In the genomic region with DNA sequence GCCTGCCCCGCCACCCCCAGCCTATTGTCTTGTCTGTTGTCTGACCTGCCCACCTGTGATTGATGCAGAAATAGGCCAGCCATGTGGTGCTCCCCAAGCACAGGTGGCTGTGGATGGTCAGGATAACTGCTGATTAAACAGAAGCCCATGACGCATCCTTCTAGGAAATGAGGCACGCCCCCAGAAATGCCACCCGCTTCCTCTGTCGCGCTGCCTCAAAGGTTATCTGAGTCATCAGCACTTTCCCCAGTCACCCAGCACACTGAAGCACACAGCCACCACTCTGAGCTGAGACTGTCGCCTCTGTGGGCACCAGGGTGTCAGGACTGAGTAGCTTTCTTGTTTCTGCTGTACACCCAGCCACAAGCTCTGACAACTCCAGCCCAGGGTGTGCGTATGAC, we compare ENCODE assay signal across 8 mouse cellular contexts. TPM values are rescaled to one million over a fixed set of nuclear protein-coding genes. Genes with fewer than 3 reads are reported as not detected.
DNase-seq lines count a peak whose midpoint lies in the region; ATAC-seq and TF ChIP-seq lines count a peak whose summit lies in the region.

No protein-coding gene starts in this region.

- H3K9ac ChIP-seq in forebrain, postnatal 0 days = no peak overlapping the region
- 0 out of 2 replicates have a peak overlapping the region, but pooled peaks have one; percentile 12 for H3K9ac ChIP-seq in liver, embryonic 11.5 days (ENCODE audit: low read depth, low read length)

- H3K27me3 ChIP-seq in forebrain, embryonic 10.5 days (ENCODE audit: poor library complexity, severe bottlenecking) = no peaks in the 10 kb centered on the region
- H3K27me3 ChIP-seq in forebrain, postnatal 0 days (ENCODE audit: insufficient read depth, low read length) = no peaks in the 10 kb centered on the region
- no peaks in the 10 kb centered on the region for H3K27me3 ChIP-seq in liver, embryonic 11.5 days (replicated peaks; ENCODE audit: control insufficient read depth, insufficient read depth, low read length)

- H3K4me2 ChIP-seq in forebrain, postnatal 0 days (ENCODE audit: low read depth) = no peak overlapping the region
- H3K4me2 ChIP-seq in liver, embryonic 11.5 days = peak overlapping the region; percentile 59

- no peak for TF ChIP-seq CTCF in forebrain, postnatal 0 days (IDR thresholded peaks at IDR 0.05; ENCODE audit: low read depth)
- TF ChIP-seq CTCF in olfactory bulb, adult 2 months (IDR thresholded peaks at IDR 0.05; ENCODE audit: insufficient read depth, low read depth, low read length) = no peak

- H3K27ac ChIP-seq in forebrain, embryonic 10.5 days = peak overlapping the region; percentile 65
- no peak overlapping the region for H3K27ac ChIP-seq in forebrain, postnatal 0 days (ENCODE audit: low read depth, low read length)
- H3K27ac ChIP-seq in liver, embryonic 11.5 days (ENCODE audit: low read depth, low read length) = peak overlapping the region; percentile 70
- H3K27ac ChIP-seq in olfactory bulb, adult 2 months (ENCODE audit: insufficient read depth, low read depth, low read length) = peak overlapping the region; percentile 79; the same call in 1 of the 2 replicates

- no peak for DNase-seq in forebrain, embryonic 10.5 days (ENCODE audit: extremely low spot score, low spot score)
- no peak for DNase-seq in forebrain, postnatal 0 days
- DNase-seq in 416B (ENCODE audit: low read depth) = peak; percentile 97
- DNase-seq in c-Kit-negative CD71-positive TER-119-positive erythroid progenitor cells, embryonic 14.5 days (ENCODE audit: low read depth, low spot score) = peak; percentile 94
- DNase-seq in liver, embryonic 11.5 days (ENCODE audit: low spot score) = peak; percentile 56
- DNase-seq in testis, postnatal 14 days (ENCODE audit: low spot score) = no peak

- peaks cover 91% of the 10 kb centered on the region for H3K4me1 ChIP-seq in forebrain, embryonic 10.5 days
- H3K4me1 ChIP-seq in forebrain, postnatal 0 days (ENCODE audit: insufficient read depth) = peaks cover 4% of the 10 kb centered on the region; the same call in 1 of the 2 replicates
- peaks cover 62% of the 10 kb centered on the region for H3K4me1 ChIP-seq in liver, embryonic 11.5 days (replicated peaks; ENCODE audit: control insufficient read depth, insufficient read depth, low read length)
- H3K4me1 ChIP-seq in olfactory bulb, adult 2 months (ENCODE audit: control insufficient read depth, insufficient read depth, low read length) = peaks cover 37% of the 10 kb centered on the region

- no peak for ATAC-seq in forebrain, postnatal 0 days
- ATAC-seq in inflammation-experienced regulatory T-cells, adult 6 months = peak; percentile 95
- peak; percentile 71 for ATAC-seq in liver, embryonic 11.5 days (replicated peaks; ENCODE audit: low FRiP score)

- WGBS in forebrain, embryonic 10.5 days = 84% methylated on average over 8 of the region's 8 CpGs
- 87% methylated on average over 8 of the region's 8 CpGs for WGBS in forebrain, postnatal 0 days
- 24% methylated on average over 8 of the region's 8 CpGs for WGBS in liver, embryonic 11.5 days
- WGBS in olfactory bulb, adult 2 months = 23% methylated on average over 8 of the region's 8 CpGs

- H3K36me3 ChIP-seq in forebrain, embryonic 10.5 days (replicated peaks) = peaks cover 4% of the 10 kb centered on the region; the same call in 1 of the 2 replicates
- H3K36me3 ChIP-seq in forebrain, postnatal 0 days (ENCODE audit: insufficient read depth) = no peaks in the 10 kb centered on the region
- H3K36me3 ChIP-seq in liver, embryonic 11.5 days (ENCODE audit: control insufficient read depth, insufficient read depth, low read length) = no peaks in the 10 kb centered on the region

- H3K9me3 ChIP-seq in forebrain, embryonic 10.5 days = no peaks in the 10 kb centered on the region
- H3K9me3 ChIP-seq in forebrain, postnatal 0 days (ENCODE audit: low read length) = no peaks in the 10 kb centered on the region
- no peaks in the 10 kb centered on the region for H3K9me3 ChIP-seq in liver, embryonic 11.5 days (ENCODE audit: control insufficient read depth, low read length)

- TF ChIP-seq POLR2A in olfactory bulb, adult 2 months (IDR thresholded peaks at IDR 0.05; ENCODE audit: insufficient read depth, low read depth, low read length) = no peak

- no peak overlapping the region for H3K4me3 ChIP-seq in forebrain, embryonic 10.5 days
- no peak overlapping the region for H3K4me3 ChIP-seq in forebrain, postnatal 0 days (ENCODE audit: low read depth, low read length)
- H3K4me3 ChIP-seq in liver, embryonic 11.5 days (ENCODE audit: low read depth, low read length) = no peak overlapping the region; the same call in 1 of the 2 replicates
- H3K4me3 ChIP-seq in olfactory bulb, adult 2 months (ENCODE audit: insufficient read depth, low read depth, low read length) = no peak overlapping the region

RNA-seq across cellular contexts. Expression of gene Nek6, which starts 24.9 kb away (rescaled TPM):
- 120 and 134 TPM in 2 replicates for polyA plus RNA-seq in forebrain, embryonic 10.5 days (2016; fragmentation: Nextera tagmentation; extraction: Ambion mirVana)
- 19.7 and 21.0 TPM in 2 replicates for total RNA-seq in forebrain, postnatal 0 days (2014; rRNA removed)
- 59.6 and 69.3 TPM in 2 replicates for polyA plus RNA-seq in forebrain, postnatal 0 days (2015; fragmentation: Nextera tagmentation; extraction: Ambion mirVana)
- polyA plus RNA-seq in inflammation-experienced regulatory T-cells, adult 6 months (2017; shearing (Covaris generic)) = 1 to 10 TPM; 3.0 to 6.2 (median 3.7) TPM
- polyA plus RNA-seq in liver, embryonic 11.5 days (2014; fragmentation: Nextera tagmentation; extraction: Ambion mirVana) = 64.9 and 66.2 TPM in 2 replicates
- not detected in 2 replicates for polyA plus RNA-seq in olfactory bulb, adult 2 months (2012; ENCODE audit: insufficient read depth, insufficient read length, low replicate concordance, missing spikeins)

Comparison
In these comparisons a context has a peak if more than half of its experiments do, and no peak if none do; other contexts are left out.
1. DNase-seq: peak in 416B (single experiment), c-Kit-negative CD71-positive TER-119-positive erythroid progenitor cells, embryonic 14.5 days (single experiment) and liver, embryonic 11.5 days (single experiment); none in forebrain, embryonic 10.5 days (single experiment), forebrain, postnatal 0 days (single experiment) and testis, postnatal 14 days (single experiment).